Mouse (Mus musculus) cerebellum, adult 9-11 months (tissue): ENCODE data around the gene Fam162b.

ENCODE experiments used
- DNase-seq: peaks from one replicate; pipeline ENCODE4 v3.0.0; 2022

The Fam162b gene

DNA sequence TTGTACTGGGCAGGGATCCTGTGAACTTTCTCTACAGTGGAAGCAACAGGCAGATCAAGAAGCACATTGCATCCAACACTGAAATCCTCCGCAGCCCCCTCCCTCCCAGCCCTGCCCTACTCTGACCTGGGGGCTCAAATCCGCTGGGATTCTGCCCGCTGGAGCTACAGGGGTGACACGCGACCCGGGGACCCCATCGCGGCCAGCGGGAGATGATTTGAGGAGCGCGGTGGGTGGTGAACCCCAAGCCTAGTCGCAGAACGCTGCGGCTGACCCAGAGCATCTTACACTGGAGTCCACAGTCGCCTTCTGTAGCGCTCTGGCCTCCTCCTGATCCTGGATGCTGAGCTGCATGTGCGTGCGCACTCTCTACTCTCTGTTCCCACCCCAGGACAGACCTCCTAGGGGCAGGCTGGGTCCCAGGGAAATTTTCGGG is at the start of gene Fam162b:
Fam162b (minus strand) TSS at position 379 of the 436 bp plus-strand sequence.
- DNase-seq, result no peak

- no peak for DNase-seq
Observed at GRCm38 (mm10) chr10:51631411-51632136, 41.3 kb upstream of the Fam162b start, which contains the start of gene Gprc6a. Gene Gprc6a, minus strand, starts transcription at chr10:51631461.

GRCm38 (mm10) chr10:51621193-51621592 is 30.9 kb upstream of the Fam162b start:
- no peak for DNase-seq

GRCm38 (mm10) chr10:51620126-51620525 is 29.8 kb upstream of the Fam162b start:
- DNase-seq, result no peak

- DNase-seq, result no peak
Observed at GRCm38 (mm10) chr10:51618538-51618937, 28.2 kb upstream of the Fam162b start.

GRCm38 (mm10) chr10:51614826-51615590 is 24.7 kb upstream of the Fam162b start:
- DNase-seq, result no peak

DNA sequence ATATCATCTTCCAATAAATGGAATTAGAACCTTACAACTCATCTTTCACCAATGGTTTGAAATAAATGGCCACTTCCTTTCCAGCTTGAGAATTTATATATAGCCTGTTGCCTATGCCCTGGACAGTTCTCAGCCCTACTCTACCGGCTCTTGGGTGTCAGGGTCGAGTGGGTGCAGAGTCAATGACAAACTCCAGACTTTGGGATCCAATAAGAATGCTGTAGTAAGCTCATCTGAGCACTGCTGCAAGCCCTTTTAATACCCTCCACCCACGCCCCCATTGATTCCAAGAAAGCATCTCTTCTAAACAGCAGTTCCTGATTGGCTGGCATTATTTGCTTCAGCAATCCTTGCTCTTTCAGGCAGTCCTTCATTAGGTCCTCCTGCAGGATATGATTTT is 23.1 kb upstream of the Fam162b start:
- DNase-seq, result no peak

GRCm38 (mm10) chr10:51611969-51612682 is 21.8 kb upstream of the Fam162b start:
- DNase-seq, result no peak

DNA sequence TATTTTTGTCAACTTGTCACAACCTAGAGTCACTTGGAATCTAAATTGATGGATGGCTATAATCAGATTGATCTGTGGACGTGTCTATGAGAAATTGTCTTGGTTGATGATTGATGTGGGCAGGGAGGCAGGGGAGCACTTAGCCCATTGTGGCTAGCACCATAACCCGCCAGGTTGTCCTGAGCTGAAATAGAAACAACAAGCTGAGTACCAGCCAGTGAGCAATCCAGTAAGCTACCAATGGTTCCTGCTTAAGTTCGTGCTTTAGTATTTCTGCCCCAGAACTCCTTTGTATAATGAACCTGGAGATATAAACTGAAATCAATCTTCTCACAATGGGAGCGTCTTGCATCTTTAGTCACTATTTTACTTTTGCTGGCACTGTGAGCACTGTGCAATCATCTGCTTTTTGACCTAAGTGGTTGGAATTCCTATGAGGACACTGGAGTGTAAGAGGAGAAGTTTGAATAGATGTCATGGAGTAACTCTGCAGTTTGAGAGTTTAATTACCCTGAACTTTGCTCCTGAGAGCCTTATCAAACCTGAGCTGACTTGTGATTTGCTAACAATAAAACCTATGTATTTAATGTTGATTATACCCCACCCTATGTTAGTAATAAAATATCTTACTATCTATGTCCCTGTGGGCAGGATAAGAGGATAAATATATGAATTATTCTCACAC is 19.6 kb upstream of the Fam162b start:
- no peak for DNase-seq

- no peak for DNase-seq
Observed at GRCm38 (mm10) chr10:51596928-51597635, 6.8 kb upstream of the Fam162b start.

DNA sequence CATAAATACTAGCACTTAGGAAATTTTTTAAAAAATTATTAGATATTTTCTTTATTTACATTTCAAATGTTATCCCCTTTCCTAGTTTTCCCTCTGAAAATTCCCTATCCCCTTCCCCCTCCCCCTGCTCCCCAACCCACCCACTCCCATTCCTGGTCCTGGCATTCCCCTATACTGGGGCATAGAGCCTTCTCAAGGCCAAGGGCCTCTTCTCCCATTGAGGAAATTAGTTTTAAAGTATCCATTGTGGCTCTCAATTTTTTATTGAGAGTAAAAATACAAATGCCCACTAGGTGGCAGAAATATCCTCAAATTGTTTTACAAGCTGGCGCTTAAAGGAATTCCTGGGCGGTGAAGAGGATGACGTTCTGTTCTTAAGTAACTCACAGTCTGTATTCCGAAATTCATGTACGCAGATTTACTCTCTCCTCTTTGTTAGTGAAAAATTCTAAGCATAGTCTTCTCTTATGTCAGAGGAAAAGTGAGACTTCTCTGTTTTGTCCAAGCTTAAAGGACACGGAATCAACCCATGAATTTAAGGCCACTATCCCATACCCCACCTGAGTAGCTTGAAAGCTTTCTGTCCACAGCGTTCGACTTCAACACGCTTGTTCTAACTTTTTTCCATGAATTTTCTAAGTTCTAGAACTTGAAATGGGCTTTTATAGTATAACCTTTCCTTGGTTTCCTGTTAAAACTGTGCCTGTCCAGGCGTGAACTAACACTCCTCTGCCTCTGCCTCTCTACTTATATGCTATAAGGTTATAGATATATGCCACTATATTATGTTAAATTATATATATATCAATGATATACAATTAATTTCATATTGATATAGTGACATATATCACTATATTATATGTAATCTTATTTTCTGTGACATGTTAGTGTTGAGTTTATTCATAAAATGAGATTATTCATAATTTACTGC is 4.9 kb upstream of the Fam162b start:
- DNase-seq, result no peak

DNA sequence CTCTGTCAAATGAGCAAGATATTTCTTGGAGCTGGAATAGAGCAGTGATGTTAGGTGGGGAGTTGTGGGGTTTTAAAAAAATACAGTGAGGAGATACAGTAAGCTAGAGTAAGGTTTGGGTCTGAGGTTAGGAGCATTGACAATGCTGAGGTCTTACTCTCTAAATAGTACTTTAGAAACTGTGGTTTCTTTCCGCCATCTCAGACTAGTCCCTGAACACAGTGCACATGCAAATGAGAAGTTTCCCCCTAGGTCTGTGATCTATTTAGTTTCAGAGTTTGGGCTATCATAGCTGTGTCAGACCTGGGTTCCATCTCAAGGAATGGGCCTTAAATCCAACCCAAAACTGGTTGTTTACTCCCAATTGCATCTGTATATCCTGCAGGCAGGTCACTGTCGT is 1.3 kb upstream of the Fam162b start:
- no peak for DNase-seq

GRCm38 (mm10) chr10:51584919-51585318 is 5.4 kb downstream of the Fam162b start:
- no peak for DNase-seq

DNA sequence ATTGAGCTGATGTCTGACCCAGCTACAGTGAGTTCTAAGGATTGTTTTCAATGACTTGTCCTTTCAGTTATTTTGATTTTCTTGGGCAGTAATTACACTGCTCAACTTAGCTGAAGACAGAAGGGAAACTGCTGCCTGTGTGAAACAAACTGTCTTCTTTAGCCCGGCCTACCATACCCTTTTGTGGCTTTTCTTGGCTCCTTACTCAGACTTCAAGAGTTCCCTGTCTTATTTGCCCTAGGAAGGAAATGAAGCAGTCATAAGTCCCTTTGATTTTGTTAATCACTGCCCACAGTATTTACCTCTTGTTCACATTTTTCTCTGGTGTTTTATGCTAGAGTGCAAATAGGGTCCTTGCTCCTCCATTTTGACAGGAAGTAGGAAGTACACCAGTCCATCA is 5.9 kb downstream of the Fam162b start:
- DNase-seq, result no peak

DNA sequence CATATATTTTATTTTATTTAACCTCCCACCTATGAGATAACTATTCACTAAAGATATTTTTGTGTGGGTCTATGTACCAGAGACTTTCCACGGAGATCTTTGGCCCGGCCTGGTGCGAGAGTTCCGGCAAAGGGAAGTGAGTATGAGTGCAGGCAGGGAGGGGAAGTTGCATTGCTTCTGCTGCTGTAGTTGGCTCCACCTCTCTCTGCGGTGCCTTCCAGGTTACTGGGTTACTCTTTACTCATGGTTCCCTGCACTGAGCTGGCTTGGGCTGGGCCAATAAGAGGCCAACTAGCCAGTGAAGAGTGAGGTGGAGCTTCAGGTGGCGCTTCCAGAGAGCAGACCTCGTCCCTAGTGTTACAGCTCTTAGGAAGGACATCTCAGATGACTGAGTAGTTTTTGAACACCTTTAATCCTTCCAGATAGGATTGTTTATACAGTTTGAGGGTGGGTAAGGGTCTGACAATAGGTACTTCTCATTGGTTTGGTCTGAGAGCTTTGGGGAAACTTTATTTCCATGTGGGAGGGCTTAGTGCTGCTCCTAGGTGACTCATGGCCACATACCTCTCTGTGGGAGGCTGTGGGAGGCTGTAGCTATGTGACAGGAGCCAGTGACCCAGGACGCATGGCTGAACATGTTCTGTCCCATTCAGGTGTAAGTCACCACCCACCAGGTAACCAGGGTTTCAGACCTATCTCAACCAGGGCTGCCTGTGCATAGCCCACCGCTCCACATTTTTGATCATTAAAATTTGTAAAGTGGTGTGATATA is 18.9 kb downstream of the Fam162b start:
- DNase-seq, result no peak

DNA sequence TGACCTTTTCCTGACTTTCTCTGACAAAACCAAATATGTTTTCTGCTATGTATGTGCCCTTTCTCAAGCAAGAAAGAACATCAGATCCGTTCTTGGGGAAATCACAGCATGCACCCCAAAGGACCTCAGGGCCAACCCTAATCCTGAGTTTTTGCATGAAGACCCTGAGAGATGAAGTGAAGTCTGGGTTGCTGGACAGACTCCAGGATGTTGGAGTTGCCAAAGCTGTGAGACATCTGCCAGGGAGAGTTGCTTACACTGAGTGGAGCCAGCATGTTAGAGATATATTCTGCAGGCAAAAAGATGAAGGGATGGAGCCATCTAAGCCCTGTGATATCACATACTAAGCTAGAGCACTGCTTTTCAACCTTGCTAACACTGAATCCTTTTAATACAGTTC is 34.3 kb downstream of the Fam162b start:
- no peak for DNase-seq

DNA sequence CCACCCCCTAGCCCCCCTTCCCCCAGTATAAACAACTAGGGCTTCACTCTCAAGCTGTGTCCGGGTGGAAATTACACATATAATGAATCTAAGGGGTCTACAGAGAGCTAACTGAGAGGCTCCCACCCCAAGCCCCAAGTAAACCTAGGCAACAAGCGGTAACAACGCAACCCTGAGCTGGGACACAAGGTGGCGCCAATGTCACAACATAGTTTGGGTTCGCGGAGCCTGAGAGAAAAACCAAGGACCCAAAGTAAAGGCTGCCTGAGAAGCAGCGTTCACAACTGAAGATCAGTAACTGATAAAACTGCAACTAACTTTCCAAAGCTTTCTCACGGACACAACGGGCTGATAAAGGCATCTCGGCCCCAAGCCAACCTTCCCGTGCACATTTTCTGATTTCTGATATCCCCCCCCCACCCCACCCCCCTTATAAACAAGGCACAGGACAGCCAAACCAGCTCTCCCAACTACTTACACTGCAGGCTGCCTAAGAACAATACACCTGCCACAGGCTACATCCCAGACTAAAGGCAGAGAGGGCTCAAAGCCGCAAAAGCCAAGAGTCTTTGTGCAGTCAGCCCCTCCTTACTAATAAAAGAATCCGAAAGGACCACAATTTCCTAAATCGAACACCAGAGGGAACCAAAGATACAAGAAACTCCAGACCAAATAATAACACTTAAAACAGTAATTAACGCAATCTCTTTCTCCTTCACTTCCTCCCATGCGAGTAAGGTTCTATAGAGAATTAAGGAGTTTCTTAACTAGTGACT is 36.8 kb downstream of the Fam162b start:
- peak; percentile 7 for DNase-seq
